Comparison of ENCODE assay signal across 22 mouse cellular contexts in the genomic region with DNA sequence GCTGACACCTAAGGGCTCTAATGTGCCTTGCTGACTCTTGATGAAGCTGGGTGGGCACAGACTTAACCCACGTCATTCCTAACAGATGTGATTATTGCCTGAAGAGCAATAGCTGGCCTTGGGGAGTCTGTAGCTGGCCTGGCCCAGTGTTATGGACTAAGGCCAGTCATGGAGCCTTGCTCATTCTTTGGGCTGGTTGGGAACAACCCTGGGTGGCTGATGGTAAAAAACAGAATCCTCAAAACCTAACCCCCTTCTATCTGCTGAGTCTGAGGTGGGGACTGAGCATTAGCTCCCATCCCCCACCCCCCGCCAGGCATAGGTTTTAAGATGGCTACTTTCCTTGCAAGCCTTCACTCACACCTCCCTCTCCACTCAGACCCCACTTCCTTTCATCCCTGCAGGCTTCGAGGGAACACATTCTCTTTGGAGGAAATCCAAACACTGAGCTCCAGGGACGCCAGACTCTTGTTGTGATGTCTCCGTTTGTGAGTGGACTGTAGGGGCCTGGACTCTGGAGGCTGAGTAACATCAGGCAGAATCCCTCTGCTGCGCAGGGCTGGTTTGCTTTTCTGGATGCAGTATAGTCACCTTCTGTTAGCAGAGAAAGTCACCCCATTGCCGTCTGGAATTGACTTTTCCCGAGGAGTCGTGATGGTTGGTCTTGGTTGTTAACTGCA. TPM values are rescaled to one million over a fixed set of nuclear protein-coding genes. Genes with fewer than 3 reads are reported as not detected.
DNase-seq lines count a peak whose midpoint lies in the region; ATAC-seq and TF ChIP-seq lines count a peak whose summit lies in the region.
"Had no signal": no experiment of that assay in that cellular context is flagged by ENCODE, and none has a peak within 500 bp of the region (broad histone marks: within the 10 kb centered on the region; RNA-seq: fewer than 3 reads in every experiment).

No protein-coding gene starts in this region.

- H3K4me2 ChIP-seq in lung, postnatal 0 days (replicated peaks; ENCODE audit: low read depth, low read length), result no peak overlapping the region
- H3K4me2 ChIP-seq in embryonic facial prominence, embryonic 15.5 days (replicated peaks), result no peak overlapping the region
- H3K4me2 ChIP-seq: embryonic facial prominence, embryonic 12.5 days; forebrain, embryonic 15.5 days; heart, embryonic 11.5 days; hindbrain, embryonic 15.5 days; liver, embryonic 15.5 days had no signal

- H3K4me3 ChIP-seq in lung, postnatal 0 days (ENCODE audit: low read depth, low read length), result no peak overlapping the region
- H3K4me3 ChIP-seq in embryonic facial prominence, embryonic 15.5 days (replicated peaks), result no peak overlapping the region
- H3K4me3 ChIP-seq: embryonic facial prominence, embryonic 12.5 days; forebrain, embryonic 15.5 days; hindbrain, embryonic 15.5 days; liver, embryonic 15.5 days had no signal

- H3K9ac ChIP-seq in lung, postnatal 0 days (replicated peaks; ENCODE audit: low read depth), result no peak overlapping the region
- no peak overlapping the region for H3K9ac ChIP-seq in embryonic facial prominence, embryonic 15.5 days
- H3K9ac ChIP-seq: embryonic facial prominence, embryonic 12.5 days; forebrain, embryonic 15.5 days; hindbrain, embryonic 15.5 days; liver, embryonic 15.5 days had no signal

- TF ChIP-seq CTCF in lung, postnatal 0 days (IDR thresholded peaks at IDR 0.05), result no peak

- intact Hi-C loops in heart, postnatal 36 days (cut with DNase I), result no loop called here

- WGBS in lung, postnatal 0 days, result 35% methylated on average over 9 of the region's 9 CpGs
- 50% methylated on average over 9 of the region's 9 CpGs for WGBS in embryonic facial prominence, embryonic 15.5 days

- ATAC-seq in lung, postnatal 0 days, result peak; percentile 21; the same call in 1 of the 2 replicates
- 0 out of 2 replicates have a peak, but pooled peaks have one; percentile 20 for ATAC-seq in embryonic facial prominence, embryonic 15.5 days (ENCODE audit: insufficient number of reproducible peaks, low FRiP score, low TSS enrichment, low read depth)
- ATAC-seq: forebrain, embryonic 15.5 days had no signal

- peaks cover 2% of the 10 kb centered on the region; the same call in 1 of the 2 replicates for H3K4me1 ChIP-seq in lung, postnatal 0 days (ENCODE audit: insufficient read depth, low read depth, low read length)
- peaks cover 8% of the 10 kb centered on the region; the same call in 1 of the 2 replicates for H3K4me1 ChIP-seq in embryonic facial prominence, embryonic 15.5 days
- H3K4me1 ChIP-seq: forebrain, embryonic 15.5 days; hindbrain, embryonic 15.5 days; liver, embryonic 15.5 days had no signal

- H3K9me3 ChIP-seq in lung, postnatal 0 days (ENCODE audit: low read length), result no peaks in the 10 kb centered on the region
- H3K9me3 ChIP-seq in embryonic facial prominence, embryonic 15.5 days (replicated peaks), result no peaks in the 10 kb centered on the region
- H3K9me3 ChIP-seq: embryonic facial prominence, embryonic 12.5 days; forebrain, embryonic 15.5 days; hindbrain, embryonic 15.5 days; liver, embryonic 15.5 days had no signal

- DNase-seq in heart, adult 11 months, result peak; percentile 86
- DNase-seq in heart, postnatal 36 days, result no peak
- peak; percentile 1 for DNase-seq in layer of hippocampus, adult 9-11 months
- no peak for DNase-seq in layer of hippocampus, adult 18-20 months (ENCODE audit: low spot score in 2 of 2)
- no peak for DNase-seq in lung, postnatal 0 days (ENCODE audit: low spot score)
- DNase-seq in lung, postnatal 4 days, result no peak
- DNase-seq in gastrocnemius, postnatal 25 days, result no peak
- DNase-seq: adrenal gland, adult 8-10 months; cerebellum, adult 9-10 months; gastrocnemius, postnatal 14 days; heart, postnatal 4 days; kidney, adult 18-20 months; kidney, postnatal 14 days; left cerebral cortex, postnatal 4 days; retina, postnatal 1 day; thymus, postnatal 36 days had no signal

- no peaks in the 10 kb centered on the region for H3K27me3 ChIP-seq in lung, postnatal 0 days (replicated peaks; ENCODE audit: insufficient read depth, low read length)
- H3K27me3 ChIP-seq in embryonic facial prominence, embryonic 15.5 days, result no peaks in the 10 kb centered on the region
- H3K27me3 ChIP-seq: embryonic facial prominence, embryonic 12.5 days; forebrain, embryonic 15.5 days; liver, embryonic 15.5 days had no signal

- no peaks in the 10 kb centered on the region for H3K36me3 ChIP-seq in lung, postnatal 0 days (ENCODE audit: insufficient read depth, low read length)
- no peaks in the 10 kb centered on the region for H3K36me3 ChIP-seq in embryonic facial prominence, embryonic 15.5 days
- H3K36me3 ChIP-seq: embryonic facial prominence, embryonic 12.5 days; forebrain, embryonic 15.5 days; hindbrain, embryonic 15.5 days; liver, embryonic 15.5 days had no signal

- TF ChIP-seq EP300 in lung, postnatal 0 days (IDR thresholded peaks at IDR 0.05), result no peak

- H3K27ac ChIP-seq in lung, postnatal 0 days (ENCODE audit: low read length), result no peak overlapping the region
- H3K27ac ChIP-seq in embryonic facial prominence, embryonic 15.5 days (replicated peaks), result no peak overlapping the region
- H3K27ac ChIP-seq: embryonic facial prominence, embryonic 12.5 days; forebrain, embryonic 15.5 days; hindbrain, embryonic 15.5 days; liver, embryonic 15.5 days had no signal

RNA-seq across cellular contexts. Expression of gene Cyld, which starts 10.5 kb away (rescaled TPM):
- total RNA-seq in heart, postnatal 36 days (2021), result 10 to 100 TPM; 25.4 to 31.5 TPM
- total RNA-seq in layer of hippocampus, adult 18-20 months (2021), result 10 to 100 TPM; 90.8 to 93.6 TPM
- polyA plus RNA-seq in lung, postnatal 0 days (2015; fragmentation: Nextera tagmentation; extraction: Ambion mirVana), result 9.5 and 11.4 TPM in 2 replicates
- 13.0 and 14.1 TPM in 2 replicates for polyA plus RNA-seq in embryonic facial prominence, embryonic 15.5 days (2015; fragmentation: Nextera tagmentation; extraction: Ambion mirVana)
- total RNA-seq in gastrocnemius, postnatal 25 days (2021), result 10 to 100 TPM; 13.4 to 13.7 TPM

RNA-seq across cellular contexts. Expression of gene Nod2, which starts 39.3 kb away (rescaled TPM):
- total RNA-seq in heart, postnatal 36 days (2021), result 1 to 10 TPM; 1.1 to 1.4 TPM
- total RNA-seq in layer of hippocampus, adult 18-20 months (2021), result under 1 TPM; 0.37 to 0.51 TPM
- polyA plus RNA-seq in lung, postnatal 0 days (2015; fragmentation: Nextera tagmentation; extraction: Ambion mirVana), result 0.27 and 0.31 TPM in 2 replicates
- polyA plus RNA-seq in embryonic facial prominence, embryonic 15.5 days (2015; fragmentation: Nextera tagmentation; extraction: Ambion mirVana), result 0.55 and 0.64 TPM in 2 replicates
- total RNA-seq in gastrocnemius, postnatal 25 days (2021), result under 1 TPM; 0.28 to 0.54 TPM
- polyA plus RNA-seq: hindbrain, embryonic 15.5 days had no signal

RNA-seq across cellular contexts. Expression of gene Snx20, which starts 50.4 kb away (rescaled TPM):
- 1 to 10 TPM in 1 of 2 experiments, under 1 TPM in 1; 0.94 to 1.6 TPM for total RNA-seq in heart, postnatal 36 days (2021)
- 1 to 10 TPM; 1.8 to 2.0 TPM for total RNA-seq in layer of hippocampus, adult 18-20 months (2021)
- polyA plus RNA-seq in lung, postnatal 0 days (2015; fragmentation: Nextera tagmentation; extraction: Ambion mirVana), result 5.4 and 6.5 TPM in 2 replicates
- polyA plus RNA-seq in embryonic facial prominence, embryonic 15.5 days (2015; fragmentation: Nextera tagmentation; extraction: Ambion mirVana), result 3.2 and 3.4 TPM in 2 replicates
- under 1 TPM; 0.18 to 0.38 TPM for total RNA-seq in gastrocnemius, postnatal 25 days (2021)

Comparison
In these comparisons a context has a peak if more than half of its experiments do, and no peak if none do; other contexts are left out.
1. DNase-seq: peak in heart, adult 11 months (single experiment) and layer of hippocampus, adult 9-11 months (single experiment); none in heart, postnatal 36 days (0 of 2), layer of hippocampus, adult 18-20 months (0 of 2), lung, postnatal 0 days (single experiment), lung, postnatal 4 days (0 of 2) and gastrocnemius, postnatal 25 days (single experiment).